Mouse (Mus musculus) thymus, adult 2 months (tissue): ENCODE results near the gene Fcgr1.

ENCODE experiments used
- CTCF ChIP-seq: fragments of 200-500 bp; IDR thresholded peaks from 2 replicates; pipeline ENCODE4 v1.5.1; 2012; ENCODE audit warnings: mild to moderate bottlenecking, control low read depth, low read length, moderate library complexity, borderline replicate concordance; ENCODE audit not compliant: control insufficient read depth, poor library complexity, insufficient read depth; ENCODE audit errors: extremely low read depth
- POLR2A ChIP-seq: fragments of 200-500 bp; IDR thresholded peaks from 2 replicates; pipeline ENCODE4 v1.6.1; 2012; ENCODE audit warnings: mild to moderate bottlenecking, low read length, control low read depth, moderate library complexity; ENCODE audit not compliant: control insufficient read depth, poor library complexity, insufficient read depth; ENCODE audit errors: extremely low read depth

GRCm38 (mm10) chr3:96237335-96237903 lies 56.4 kb downstream of the Fcgr1 start:
- no peak for TF ChIP-seq CTCF
- no peak for TF ChIP-seq POLR2A
